Mouse (Mus musculus): ENCODE results near the gene Tlx3.

Gene Tlx3

DNA sequence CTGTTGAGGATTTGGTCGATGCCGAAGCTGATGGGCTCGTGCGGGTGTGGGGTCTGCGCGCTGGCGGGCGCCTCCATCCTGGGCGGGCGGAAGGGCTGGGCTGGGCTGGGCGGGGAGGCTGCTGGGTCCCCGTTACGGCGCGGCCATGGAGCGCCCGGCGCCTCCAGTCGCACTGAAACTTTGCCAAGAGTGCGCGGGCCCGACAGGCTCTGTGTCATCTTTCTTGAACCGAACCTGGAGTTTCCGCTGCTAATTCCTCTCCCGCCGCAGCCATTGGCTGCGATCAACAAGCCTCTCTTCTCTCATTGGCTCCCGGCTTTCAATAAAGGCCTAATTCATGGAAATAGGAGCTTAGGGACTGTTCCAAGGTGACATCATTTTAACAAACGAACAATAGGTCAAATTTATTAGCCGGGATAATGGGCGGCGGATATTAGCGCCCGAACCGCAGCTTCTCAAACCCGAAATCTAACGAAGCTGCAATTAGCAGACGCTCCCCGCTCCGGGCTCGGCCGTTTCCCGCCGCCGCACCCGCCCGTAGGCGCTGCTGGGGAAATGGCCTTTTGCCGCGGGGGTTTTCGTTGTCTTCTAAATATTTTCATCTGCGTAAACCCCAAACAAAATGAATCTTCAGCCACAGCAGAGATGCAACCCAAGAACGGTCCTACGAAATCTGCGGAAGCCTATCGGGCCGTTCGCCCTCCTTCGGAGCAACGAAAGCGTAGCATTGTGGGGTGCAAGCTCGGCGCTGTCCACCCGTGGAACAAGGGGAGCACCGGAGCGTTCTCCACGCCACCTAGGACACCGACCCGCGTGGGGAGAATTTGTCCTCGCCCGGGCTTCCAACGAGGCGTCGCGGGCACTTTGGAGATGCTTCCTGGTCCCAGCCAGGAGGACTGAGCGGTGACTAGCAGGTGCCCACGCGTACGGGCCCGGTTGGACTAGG, at the start of gene Tlx3:
Gene Tlx3, minus strand, starts transcription at position 207 of the 946 bp plus-strand sequence.
- DNase-seq, result peak; percentile 90

DNA sequence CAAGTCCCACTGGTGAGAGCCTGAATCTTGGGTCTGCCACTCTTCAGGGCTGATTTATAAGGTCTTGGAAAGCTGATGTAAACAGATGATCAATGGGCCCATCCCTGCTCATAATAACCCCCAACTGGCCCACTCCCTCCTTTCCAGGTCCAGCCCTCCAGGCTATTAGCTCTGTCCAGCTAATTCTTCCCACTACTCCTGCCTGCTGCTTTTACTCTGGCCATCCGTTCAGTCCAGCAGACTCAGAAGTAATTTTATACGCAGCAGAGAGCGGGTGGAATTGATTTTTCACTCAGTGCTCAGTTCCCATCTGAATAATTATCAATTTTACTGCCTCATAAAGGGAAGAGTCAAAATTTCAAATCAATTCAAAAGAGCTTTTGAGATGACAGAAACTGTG, 36.9 kb upstream of the Tlx3 start:
- DNase-seq, result no peak

GRCm38 (mm10) chr11:33234134-33234533, 30.7 kb upstream of the Tlx3 start:
- no peak for DNase-seq

- DNase-seq, result no peak
Observed at GRCm38 (mm10) chr11:33232056-33232455, 28.7 kb upstream of the Tlx3 start.

- DNase-seq, result no peak
Observed at GRCm38 (mm10) chr11:33228186-33228585, 24.8 kb upstream of the Tlx3 start.

DNA sequence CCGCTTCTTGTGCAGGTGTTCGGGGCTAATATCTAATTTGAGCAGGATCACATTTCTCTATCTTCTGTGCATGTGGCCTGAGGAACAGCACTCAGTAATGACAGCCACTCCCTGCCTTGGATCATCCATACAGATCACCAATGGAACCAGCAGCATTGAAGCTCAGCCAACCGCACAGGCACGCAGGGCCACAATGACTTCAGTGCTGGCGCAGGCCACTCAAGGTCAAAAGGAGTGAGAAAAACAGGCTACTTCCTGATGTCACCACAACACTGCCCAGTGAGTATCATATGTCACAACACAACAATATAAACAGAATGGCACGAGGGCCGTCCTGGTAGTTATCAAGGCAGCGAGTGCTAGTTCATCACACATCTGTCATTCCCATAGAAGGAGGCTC, 23.1 kb upstream of the Tlx3 start:
- no peak for DNase-seq

DNA sequence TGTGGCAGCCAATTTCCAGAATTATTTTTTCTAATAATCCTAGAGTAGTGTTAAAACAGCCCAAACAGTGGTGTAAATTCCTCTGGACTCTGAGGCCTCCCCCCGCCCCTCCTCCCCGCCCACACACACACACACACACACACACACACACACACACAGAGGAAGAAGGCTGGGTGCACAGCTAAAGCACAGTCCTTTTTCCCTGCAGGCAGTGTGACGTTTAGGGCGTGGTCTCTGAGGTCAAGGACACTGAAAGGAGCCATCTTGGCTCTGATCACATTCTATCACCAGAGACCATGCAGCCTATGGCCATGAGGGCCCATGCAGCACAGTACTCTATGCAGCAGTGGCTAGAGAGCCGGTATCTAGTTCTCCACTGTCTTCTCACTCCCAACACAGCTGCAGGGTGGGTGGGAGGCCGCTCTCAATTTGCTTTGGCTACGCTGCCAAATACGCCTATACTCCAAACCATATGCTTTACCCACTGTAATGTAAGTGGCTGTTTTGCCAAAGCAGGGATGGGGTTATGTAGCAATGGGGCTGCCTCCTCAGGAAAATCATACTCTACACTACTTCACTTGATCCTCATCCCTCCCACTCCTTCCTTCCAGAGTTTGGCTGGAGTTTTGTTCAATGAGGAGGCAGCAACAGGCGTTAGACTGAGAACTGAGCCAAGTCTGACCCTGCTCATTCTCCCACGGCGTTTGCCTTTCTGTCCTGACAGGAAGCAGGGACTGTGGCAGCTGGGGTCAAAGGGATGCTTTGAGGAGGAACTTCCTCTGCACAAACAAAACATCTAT, 18.4 kb upstream of the Tlx3 start:
- DNase-seq, result no peak

- DNase-seq, result no peak
Observed at GRCm38 (mm10) chr11:33220763-33221162, 17.4 kb upstream of the Tlx3 start.

DNA sequence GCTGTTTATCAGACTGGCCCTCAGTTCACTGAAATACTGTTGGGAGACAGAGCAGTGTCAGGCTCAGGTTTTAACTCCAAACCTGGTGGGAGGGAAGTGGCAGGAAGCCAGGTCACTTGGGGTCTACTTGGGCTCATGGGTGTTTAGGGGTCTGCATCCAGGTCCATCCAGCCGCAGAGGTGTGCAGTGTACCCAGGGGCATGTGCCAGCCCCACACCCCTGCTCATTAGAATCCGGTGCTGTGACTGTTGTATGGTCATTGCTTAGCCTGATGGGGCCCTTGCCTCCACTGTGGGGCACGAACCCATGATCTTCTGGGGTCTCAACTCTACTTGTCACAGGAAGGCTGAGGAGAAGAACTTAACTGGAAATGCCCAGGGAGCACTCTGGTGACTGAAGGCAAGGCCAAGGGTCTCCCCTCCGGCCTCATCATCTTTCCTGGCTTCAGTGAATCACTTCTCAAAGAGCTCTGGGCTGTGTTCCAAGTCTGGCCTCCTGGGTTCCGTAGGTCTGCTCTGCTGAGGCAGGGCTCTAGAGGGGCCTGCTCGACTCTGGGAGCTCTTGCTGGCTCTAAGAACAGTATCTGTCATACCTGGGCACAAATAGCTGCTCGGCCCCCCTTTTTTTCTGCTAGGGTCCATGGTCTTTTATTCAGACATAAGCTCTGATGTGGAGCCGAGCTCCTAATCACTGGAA, 14.1 kb upstream of the Tlx3 start:
- DNase-seq, result peak; percentile 79

DNA sequence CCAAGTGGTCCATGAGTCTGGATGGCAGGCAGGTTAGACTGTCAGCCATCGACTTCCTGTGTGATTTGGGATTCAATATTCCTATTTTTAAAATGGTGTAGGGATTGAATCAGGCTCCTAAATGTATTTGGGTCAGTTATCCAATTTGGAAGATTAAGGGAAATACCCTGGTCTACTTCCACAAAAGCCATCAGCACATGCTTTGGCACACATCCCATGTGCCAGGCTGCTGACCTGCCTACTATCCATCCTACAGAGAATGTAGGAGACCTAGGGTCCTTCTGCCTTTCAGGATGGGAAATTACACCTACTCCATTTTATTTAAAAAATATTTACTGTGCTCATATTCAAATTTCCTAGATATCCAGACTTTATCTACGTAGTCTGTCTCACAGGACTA, 4.0 kb upstream of the Tlx3 start:
- peak in 1 of 2 experiments; percentile 44 for DNase-seq

GRCm38 (mm10) chr11:33204966-33205365, 1.6 kb upstream of the Tlx3 start:
- peak in 1 of 2 experiments; percentile 44 for DNase-seq

DNA sequence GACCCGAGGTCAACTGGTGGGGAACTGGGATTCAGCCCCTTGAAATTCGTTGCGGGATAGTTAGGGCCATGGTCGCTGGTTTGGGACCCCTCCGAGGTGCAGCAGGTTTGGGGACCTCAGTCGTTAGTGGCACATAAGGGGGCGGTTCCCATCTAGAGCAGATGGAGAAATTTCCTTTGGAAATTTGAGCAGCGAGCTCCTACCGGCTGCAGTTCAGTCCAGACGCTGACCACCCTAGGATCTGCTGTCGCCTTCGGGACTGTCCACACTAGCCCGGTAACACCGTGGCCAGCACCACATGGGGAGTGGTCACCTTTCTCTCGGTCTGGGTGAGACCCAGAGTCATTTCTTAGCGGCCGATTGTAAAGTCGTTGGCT, 928 bp upstream of the Tlx3 start:
- peak in 1 of 2 experiments; percentile 44 for DNase-seq

- DNase-seq, result peak; percentile 56 to 63
Observed at GRCm38 (mm10) chr11:33202972-33203371, 417 bp downstream of the Tlx3 start.

DNA sequence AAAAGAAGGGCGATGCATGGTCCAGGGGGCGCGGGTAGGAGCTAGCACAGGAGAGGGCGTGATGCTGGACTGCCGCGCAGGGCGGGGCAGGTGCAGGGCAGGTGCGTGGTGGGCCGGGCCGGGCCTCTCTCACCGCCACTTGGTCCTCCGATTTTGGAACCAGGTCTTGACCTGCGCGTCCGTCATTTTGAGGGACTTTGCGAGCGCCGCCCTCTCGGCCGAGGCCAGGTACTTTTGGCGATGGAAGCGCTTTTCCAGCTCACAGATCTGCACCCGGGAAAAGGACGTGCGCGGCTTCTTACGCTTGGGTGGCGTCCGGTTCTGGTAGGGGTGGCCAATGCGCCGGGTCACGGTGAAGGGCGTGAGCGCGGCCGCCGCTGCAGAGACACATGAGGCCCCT, 1.1 kb downstream of the Tlx3 start:
- DNase-seq, result peak; percentile 77 to 81

DNA sequence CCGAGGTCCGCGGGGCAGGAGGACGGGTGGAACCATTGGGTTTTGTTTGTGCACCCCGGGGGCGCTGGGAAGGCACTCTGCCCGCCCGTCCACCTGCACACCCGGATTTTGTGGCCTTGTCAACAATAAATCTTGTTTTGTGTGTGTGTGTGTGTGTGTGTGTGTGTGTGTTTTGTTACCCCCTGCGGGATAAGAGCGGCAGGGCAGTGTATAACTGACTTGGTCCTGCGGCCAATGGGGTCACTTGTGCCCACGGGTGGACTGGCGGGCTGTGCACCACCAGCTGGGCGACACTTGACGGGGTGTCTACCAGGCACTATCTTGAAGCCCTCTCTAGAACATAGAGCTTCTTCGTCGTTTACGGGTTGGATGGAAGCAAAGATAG, 1.8 kb downstream of the Tlx3 start:
- peak in 1 of 2 experiments; percentile 64 for DNase-seq

DNA sequence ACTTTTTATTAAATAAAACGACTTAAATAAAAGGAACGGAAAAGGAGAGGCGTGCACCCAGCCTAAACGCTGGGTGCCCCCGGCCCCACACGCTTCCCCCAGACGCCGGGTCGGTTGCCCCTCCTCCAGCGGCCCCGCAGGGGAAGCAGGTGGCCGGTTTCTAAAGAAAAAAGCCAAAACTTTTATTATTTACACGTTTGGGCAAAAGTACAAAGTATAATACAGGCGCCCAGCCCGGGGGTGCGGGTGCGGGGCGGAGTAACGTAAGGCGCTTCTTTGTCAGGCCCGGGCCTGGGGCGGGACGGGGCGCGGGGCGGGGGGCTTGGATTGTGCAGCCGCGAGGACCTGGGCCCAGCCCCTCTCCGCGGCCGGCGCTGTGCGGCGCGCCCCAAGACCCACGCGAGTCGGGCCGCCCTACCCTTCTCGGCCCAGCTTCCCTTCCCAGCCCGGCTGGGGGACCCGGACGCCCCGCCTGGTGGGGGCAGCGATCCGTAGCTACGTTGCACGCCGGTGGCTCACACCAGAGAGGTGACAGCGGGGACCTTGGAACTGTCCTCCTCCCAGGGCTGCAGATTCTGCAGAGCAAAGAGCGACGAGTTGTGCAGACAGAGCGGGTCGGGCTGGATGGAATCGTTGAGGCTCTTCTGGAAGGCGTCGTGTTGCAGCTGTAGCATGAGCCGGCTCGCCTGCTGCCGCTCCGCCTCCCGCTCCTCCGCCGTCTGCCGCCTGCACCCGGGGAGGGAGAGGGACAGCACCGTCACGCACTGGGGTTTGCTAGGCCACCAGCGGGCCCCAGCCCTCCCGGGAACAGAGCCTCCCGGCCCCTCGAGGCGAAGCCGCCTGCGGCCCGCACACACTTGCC, 2.4 kb downstream of the Tlx3 start:
- peak; percentile 62 to 69 for DNase-seq

GRCm38 (mm10) chr11:33199906-33200763, 3.3 kb downstream of the Tlx3 start:
- DNase-seq, result peak; percentile 62 to 68

- DNase-seq, result peak; percentile 43 to 47
Observed at GRCm38 (mm10) chr11:33199117-33199514, 4.3 kb downstream of the Tlx3 start.

DNA sequence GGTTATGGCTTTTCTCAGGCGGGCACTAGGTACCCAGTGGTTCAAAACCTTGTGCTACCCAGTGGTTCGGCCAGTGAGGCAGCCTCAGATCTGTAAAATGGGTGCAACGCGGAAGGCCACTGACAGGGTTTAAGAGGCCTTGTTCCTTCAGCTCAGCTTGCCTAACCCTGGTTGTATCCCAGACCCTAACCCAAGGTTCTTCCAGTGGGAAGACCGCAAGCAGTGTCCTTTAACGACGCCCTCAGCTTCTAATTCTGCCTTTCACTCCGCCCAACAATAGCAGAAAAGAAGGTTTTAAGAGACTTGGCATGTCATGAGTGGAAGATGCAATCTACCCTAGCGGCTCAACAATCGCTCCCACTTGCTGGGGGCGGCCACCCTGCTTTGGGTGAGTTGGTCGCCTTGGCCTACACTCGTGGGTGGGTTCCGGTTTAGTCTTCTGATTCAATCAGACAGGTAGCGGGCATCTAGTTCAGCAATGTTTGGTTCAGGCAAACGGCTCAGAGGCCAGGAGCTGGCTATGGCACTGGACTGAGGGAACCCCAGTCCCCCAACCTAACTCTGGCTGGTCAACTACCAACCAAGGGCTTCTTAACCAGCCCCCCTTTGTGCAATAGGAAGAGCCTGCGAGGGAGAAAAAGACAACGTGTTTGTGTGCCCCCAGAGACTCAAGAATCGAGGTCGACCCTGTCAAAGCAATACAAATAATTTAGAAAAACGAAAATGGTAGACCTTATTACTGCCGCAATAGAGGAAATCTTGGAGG, 4.9 kb downstream of the Tlx3 start:
- DNase-seq, result peak; percentile 17 to 34

DNA sequence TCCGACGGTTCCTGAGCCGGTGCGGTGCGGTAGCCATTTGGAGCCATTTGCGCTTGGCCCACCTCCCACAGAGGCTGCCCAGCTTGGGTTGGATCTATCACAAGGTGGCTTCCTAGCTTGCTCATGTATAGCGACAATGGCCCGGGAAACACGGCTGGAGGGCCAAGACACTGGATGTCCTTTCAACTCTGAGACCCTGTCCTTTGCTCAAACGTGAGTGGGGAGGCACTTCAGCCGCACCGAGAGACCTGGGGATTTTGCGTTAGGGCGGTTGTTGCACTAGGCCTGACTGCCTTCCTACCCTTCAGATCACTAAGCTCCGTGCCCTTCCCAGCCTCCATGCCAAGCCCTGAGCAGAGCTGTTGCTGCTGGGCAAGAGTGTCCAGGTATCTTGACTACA, 5.7 kb downstream of the Tlx3 start:
- DNase-seq, result peak; percentile 63 to 69

All from cerebellum, postnatal 14 days (tissue).